ENCODE assay signal across 19 mouse cellular contexts in the genomic region with DNA sequence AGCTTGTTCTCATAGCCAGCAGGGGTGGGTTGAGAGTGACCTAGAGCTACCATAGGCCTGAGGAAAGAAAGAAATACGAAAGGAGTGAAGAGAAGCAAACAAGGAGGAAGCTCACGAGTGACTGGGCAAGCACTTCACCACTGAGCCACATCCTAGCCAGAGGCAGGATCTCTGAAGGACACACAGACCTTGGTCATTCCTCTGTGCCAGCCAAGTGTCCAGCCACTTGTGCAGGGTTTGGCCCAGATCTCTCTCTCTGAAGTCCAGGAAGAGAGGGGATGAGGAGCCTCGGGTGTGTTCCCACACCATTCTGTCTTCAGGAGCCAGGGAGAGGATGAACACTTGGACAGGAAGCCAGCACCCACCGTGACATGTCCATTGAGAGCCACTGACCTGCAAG.
"Had no signal": no experiment of that assay in that cellular context is flagged by ENCODE, and none has a peak within 500 bp of the region (broad histone marks: within the 10 kb centered on the region; RNA-seq: fewer than 3 reads in every experiment).

No protein-coding gene starts in this region.

- H3K36me3 ChIP-seq: limb, embryonic 12.5 days; limb, embryonic 15.5 days; midbrain, embryonic 12.5 days; midbrain, embryonic 15.5 days; neural tube, embryonic 13.5 days had no signal

- H3K4me1 ChIP-seq: limb, embryonic 12.5 days; limb, embryonic 15.5 days; midbrain, embryonic 15.5 days had no signal

- H3K4me3 ChIP-seq: limb, embryonic 12.5 days; limb, embryonic 15.5 days; midbrain, embryonic 12.5 days; midbrain, embryonic 15.5 days; myocyte; neural tube, embryonic 13.5 days had no signal

- H3K27ac ChIP-seq: kidney, postnatal 0 days; limb, embryonic 12.5 days; limb, embryonic 15.5 days; liver, embryonic 14.5 days; macrophage; midbrain, embryonic 12.5 days; midbrain, embryonic 15.5 days; neural tube, embryonic 13.5 days; stomach, postnatal 0 days had no signal

- DNase-seq: kidney, adult 18-20 months; layer of hippocampus, postnatal 36 days; left cerebral cortex, postnatal 4 days; liver, postnatal 0 days; lung, embryonic 14.5 days; right cerebral cortex, adult 18-20 months; right cerebral cortex, postnatal 14 days; right cerebral cortex, postnatal 4 days; thymus, postnatal 25 days had no signal
